Mouse (Mus musculus): ENCODE measurements around the gene Tyrobp. TPM values are rescaled to one million over a fixed set of nuclear protein-coding genes. Genes with fewer than 3 reads are reported as not detected.
A peak's percentile ranks its signal among the peaks of the same experiment; 100 is the strongest.

The Tyrobp gene
- polyA plus RNA-seq, 1 experiment from 2014 or later: 38.9 TPM

GRCm38 (mm10) chr7:30429327-30429726 is 15.8 kb downstream of the Tyrobp start:
- Histone ChIP-seq H3K27me3 (no peaks in the 10 kb centered on the region), H3K4me2 (no peak overlapping the region), H3K9me3 (no peaks in the 10 kb centered on the region), H3K27ac (no peak overlapping the region), H3K9ac (no peak overlapping the region), H3K4me1 (no peaks in the 10 kb centered on the region), H3K4me3 (no peak overlapping the region), H3K36me3 (peaks cover 28% of the 10 kb centered on the region)
- ATAC-seq (ENCODE audit: insufficient number of reproducible peaks, insufficient read depth, low FRiP score, low TSS enrichment, low read depth): no peak

GRCm38 (mm10) chr7:30430191-30430590 is 16.6 kb downstream of the Tyrobp start:
- no peak overlapping the region for H3K4me3 ChIP-seq
- H3K27ac ChIP-seq: no peak overlapping the region
- no peak overlapping the region for H3K4me2 ChIP-seq
- peaks cover 1% of the 10 kb centered on the region; the same call in 1 of the 2 replicates for H3K27me3 ChIP-seq
- no peak for ATAC-seq (ENCODE audit: insufficient number of reproducible peaks, insufficient read depth, low FRiP score, low TSS enrichment, low read depth)
- H3K9me3 ChIP-seq: no peaks in the 10 kb centered on the region
- no peak overlapping the region for H3K9ac ChIP-seq
- 44% methylated on average over 2 of the region's 2 CpGs for WGBS
- peaks cover 31% of the 10 kb centered on the region for H3K36me3 ChIP-seq
- H3K4me1 ChIP-seq: no peaks in the 10 kb centered on the region

GRCm38 (mm10) chr7:30431793-30432192 is 18.2 kb downstream of the Tyrobp start:
- Histone ChIP-seq H3K36me3 (peaks cover 32% of the 10 kb centered on the region), H3K9ac (no peak overlapping the region), H3K9me3 (no peaks in the 10 kb centered on the region), H3K27me3 (peaks cover 12% of the 10 kb centered on the region), H3K4me3 (no peak overlapping the region), H3K4me2 (no peak overlapping the region), H3K27ac (no peak overlapping the region), H3K4me1 (no peaks in the 10 kb centered on the region)
- 13% methylated on average over 3 of the region's 3 CpGs for WGBS
- no peak for ATAC-seq (ENCODE audit: insufficient number of reproducible peaks, insufficient read depth, low FRiP score, low TSS enrichment, low read depth)

GRCm38 (mm10) chr7:30434238-30434637 is 20.7 kb downstream of the Tyrobp start:
- Histone ChIP-seq H3K36me3 (peaks cover 21% of the 10 kb centered on the region), H3K27me3 (peaks cover 14% of the 10 kb centered on the region), H3K9me3 (no peaks in the 10 kb centered on the region), H3K4me2 (no peak overlapping the region), H3K4me1 (no peaks in the 10 kb centered on the region), H3K27ac (no peak overlapping the region), H3K4me3 (no peak overlapping the region), H3K9ac (no peak overlapping the region)
- ATAC-seq (ENCODE audit: insufficient number of reproducible peaks, insufficient read depth, low FRiP score, low TSS enrichment, low read depth): no peak
- 2% methylated on average over 10 of the region's 10 CpGs for WGBS

- no peaks in the 10 kb centered on the region for H3K4me1 ChIP-seq
- H3K4me2 ChIP-seq: no peak overlapping the region
- WGBS: 70% methylated on average over 10 of the region's 10 CpGs
- ATAC-seq (ENCODE audit: insufficient number of reproducible peaks, insufficient read depth, low FRiP score, low TSS enrichment, low read depth): no peak
- H3K36me3 ChIP-seq: peaks cover 25% of the 10 kb centered on the region
- no peaks in the 10 kb centered on the region for H3K9me3 ChIP-seq
- peaks cover 14% of the 10 kb centered on the region for H3K27me3 ChIP-seq
- no peak overlapping the region for H3K9ac ChIP-seq
- H3K27ac ChIP-seq: no peak overlapping the region
- H3K4me3 ChIP-seq: no peak overlapping the region
Measured at GRCm38 (mm10) chr7:30434701-30435100, 21.1 kb downstream of the Tyrobp start.

GRCm38 (mm10) chr7:30435156-30435555 is 21.6 kb downstream of the Tyrobp start:
- peaks cover 14% of the 10 kb centered on the region for H3K27me3 ChIP-seq
- H3K9ac ChIP-seq: no peak overlapping the region
- no peak overlapping the region for H3K27ac ChIP-seq
- ATAC-seq (ENCODE audit: insufficient number of reproducible peaks, insufficient read depth, low FRiP score, low TSS enrichment, low read depth): no peak
- WGBS: 59% methylated on average over 9 of the region's 9 CpGs
- H3K36me3 ChIP-seq: peaks cover 29% of the 10 kb centered on the region
- no peaks in the 10 kb centered on the region for H3K4me1 ChIP-seq
- H3K4me2 ChIP-seq: no peak overlapping the region
- H3K4me3 ChIP-seq: no peak overlapping the region
- H3K9me3 ChIP-seq: no peaks in the 10 kb centered on the region

GRCm38 (mm10) chr7:30436879-30437278 is 23.3 kb downstream of the Tyrobp start:
- WGBS: 21% methylated on average over 10 of the region's 10 CpGs
- H3K4me1 ChIP-seq: no peaks in the 10 kb centered on the region
- no peak for ATAC-seq (ENCODE audit: insufficient number of reproducible peaks, insufficient read depth, low FRiP score, low TSS enrichment, low read depth)

GRCm38 (mm10) chr7:30439734-30440133 is 26.2 kb downstream of the Tyrobp start:
- H3K27me3 ChIP-seq: peaks cover 17% of the 10 kb centered on the region
- peaks cover 8% of the 10 kb centered on the region for H3K4me1 ChIP-seq
- no peak overlapping the region for H3K4me3 ChIP-seq
- no peak overlapping the region for H3K27ac ChIP-seq
- H3K36me3 ChIP-seq: peaks cover 50% of the 10 kb centered on the region
- H3K9ac ChIP-seq: no peak overlapping the region
- WGBS: 73% methylated on average over 13 of the region's 13 CpGs
- H3K4me2 ChIP-seq: no peak overlapping the region
- ATAC-seq (ENCODE audit: insufficient number of reproducible peaks, insufficient read depth, low FRiP score, low TSS enrichment, low read depth): no peak
- no peaks in the 10 kb centered on the region for H3K9me3 ChIP-seq

More at GRCm38 (mm10) chr7:30436879-30437278, 23.3 kb downstream of the Tyrobp start:
- peaks cover 38% of the 10 kb centered on the region for H3K36me3 ChIP-seq
- no peak overlapping the region for H3K4me2 ChIP-seq
- peaks cover 14% of the 10 kb centered on the region for H3K27me3 ChIP-seq
- H3K9me3 ChIP-seq: no peaks in the 10 kb centered on the region
- no peak overlapping the region for H3K4me3 ChIP-seq
- no peak overlapping the region for H3K27ac ChIP-seq
- no peak overlapping the region for H3K9ac ChIP-seq

- Histone ChIP-seq H3K27ac (no peak overlapping the region), H3K27me3 (peaks cover 12% of the 10 kb centered on the region), H3K9me3 (no peaks in the 10 kb centered on the region), H3K36me3 (peaks cover 40% of the 10 kb centered on the region), H3K4me2 (no peak overlapping the region), H3K4me3 (no peak overlapping the region), H3K9ac (no peak overlapping the region), H3K4me1 (peaks cover 10% of the 10 kb centered on the region)
- WGBS: 15% methylated on average over 5 of the region's 5 CpGs
- ATAC-seq (ENCODE audit: insufficient number of reproducible peaks, insufficient read depth, low FRiP score, low TSS enrichment, low read depth): no peak
Measured at GRCm38 (mm10) chr7:30440697-30441096, 27.1 kb downstream of the Tyrobp start.

- Histone ChIP-seq H3K4me1 (peaks cover 14% of the 10 kb centered on the region), H3K9me3 (no peaks in the 10 kb centered on the region), H3K4me3 (peak overlapping the region; percentile 71), H3K27me3 (peaks cover 9% of the 10 kb centered on the region; the same call in 1 of the 2 replicates), H3K4me2 (peak overlapping the region; percentile 78), H3K9ac (no peak overlapping the region), H3K36me3 (peaks cover 31% of the 10 kb centered on the region), H3K27ac (no peak overlapping the region)
- 22% methylated on average over 9 of the region's 9 CpGs for WGBS
- ATAC-seq (ENCODE audit: insufficient number of reproducible peaks, insufficient read depth, low FRiP score, low TSS enrichment, low read depth): no peak
Measured at GRCm38 (mm10) chr7:30443696-30444095, 30.1 kb downstream of the Tyrobp start.

- Histone ChIP-seq H3K36me3 (peaks cover 30% of the 10 kb centered on the region), H3K4me2 (peak overlapping the region; percentile 78), H3K9me3 (no peaks in the 10 kb centered on the region), H3K4me1 (peaks cover 14% of the 10 kb centered on the region), H3K27me3 (peaks cover 9% of the 10 kb centered on the region; the same call in 1 of the 2 replicates), H3K27ac (peak overlapping the region; percentile 71), H3K9ac (peak overlapping the region; percentile 84), H3K4me3 (peak overlapping the region; percentile 71)
- ATAC-seq (ENCODE audit: insufficient number of reproducible peaks, insufficient read depth, low FRiP score, low TSS enrichment, low read depth): no peak
- WGBS: under 1% methylated on average over 37 of the region's 38 CpGs
Measured at GRCm38 (mm10) chr7:30444154-30444970, 30.8 kb downstream of the Tyrobp start.
